Mouse (Mus musculus) midbrain, embryonic 15.5 days (tissue): ENCODE data around the gene Tfr2. TPM values are rescaled to one million over a fixed set of nuclear protein-coding genes. Genes with fewer than 3 reads are reported as not detected.

Experiments
- ATAC-seq: fragments of 200-750 bp; cut with Nextera tagmentation; replicated peaks from 2 replicates; pipeline ENCODE4 v1.8.0; 2017; ENCODE audit warnings: moderate TSS enrichment
- H3K27ac ChIP-seq: fragments of 300-500 bp; sonication (generic); 2 replicates; pipeline ENCODE4 v1.5.1; 2015; ENCODE audit warnings: mild to moderate bottlenecking, inconsistent platforms
- H3K27me3 ChIP-seq: fragments of 300-500 bp; sonication (generic); replicated peaks from 2 replicates; pipeline ENCODE4 v1.6.1; 2015; ENCODE audit warnings: inconsistent platforms
- H3K36me3 ChIP-seq: fragments of 300-500 bp; sonication (generic); replicated peaks from 2 replicates; pipeline ENCODE4 v1.6.1; 2015; ENCODE audit warnings: inconsistent platforms
- H3K4me1 ChIP-seq: fragments of 300-500 bp; sonication (generic); 2 replicates; pipeline ENCODE4 v1.6.1; 2015; ENCODE audit warnings: inconsistent platforms
- H3K4me2 ChIP-seq: fragments of 300-500 bp; sonication (generic); 2 replicates; pipeline ENCODE4 v1.6.1; 2015; ENCODE audit warnings: inconsistent platforms, mild to moderate bottlenecking, moderate library complexity
- H3K4me3 ChIP-seq: fragments of 300-500 bp; sonication (generic); 2 replicates; pipeline ENCODE4 v1.5.1; 2015; ENCODE audit warnings: mild to moderate bottlenecking, inconsistent platforms
- H3K9ac ChIP-seq: fragments of 300-500 bp; sonication (generic); 2 replicates; pipeline ENCODE4 v1.6.1; 2015; ENCODE audit warnings: mild to moderate bottlenecking, inconsistent platforms
- H3K9me3 ChIP-seq: fragments of 300-500 bp; sonication (generic); 2 replicates; pipeline ENCODE4 v1.6.1; 2016; ENCODE audit warnings: inconsistent platforms
- WGBS: fragments of 180-500 bp; shearing (Covaris S2); methylation state at CpG from one replicate; pipeline ENCODE4 v1.1.7; 2015; ENCODE audit warnings: mixed read lengths; 5-methylcytosine and 5-hydroxymethylcytosine counted together
- polyA plus RNA-seq: library from polyadenylated mRNA; unstranded; fragments of >200 nt; fragmentation: Nextera tagmentation; extraction: Ambion mirVana; gene quantifications from 2 replicates; pipeline ENCODE4 v1.2.1, GENCODE M21; 2015

Tfr2 gene
- polyA plus RNA-seq, 1 experiment from 2014 or later, result 6.2 TPM

DNA sequence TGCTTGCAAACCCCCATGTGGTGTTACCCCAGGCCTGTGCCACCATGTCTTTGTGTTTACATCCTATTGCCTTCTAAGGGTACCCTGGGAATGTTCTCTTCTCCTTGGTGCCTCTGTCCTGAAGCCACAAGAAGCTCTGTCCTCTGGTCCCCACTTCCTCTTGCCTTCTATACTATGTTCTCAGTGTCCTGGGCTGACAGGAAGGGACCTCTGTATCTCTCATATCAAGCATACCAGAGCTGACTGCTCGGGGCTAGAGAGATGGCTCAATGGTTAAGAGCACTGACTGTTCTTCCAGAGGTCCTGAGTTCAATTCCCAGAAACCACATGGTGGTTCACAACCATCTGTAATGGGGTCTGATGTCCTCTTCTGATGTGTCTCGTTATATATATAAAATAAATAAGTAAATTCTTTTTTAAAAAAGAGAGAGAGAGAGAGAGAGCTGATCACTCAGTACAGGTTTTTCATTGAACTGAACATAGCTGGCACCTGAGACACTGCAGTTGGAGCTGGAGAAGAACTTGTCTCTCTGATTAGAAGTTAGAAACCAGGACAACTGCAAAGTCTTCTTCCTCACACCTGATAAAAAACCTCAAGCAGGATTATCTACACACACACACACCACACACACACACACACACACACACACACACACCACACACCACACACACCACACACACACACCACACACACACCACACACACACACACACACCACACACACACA lies 28.6 kb downstream of the Tfr2 start:
- no peak overlapping the region for H3K27ac ChIP-seq
- no peaks in the 10 kb centered on the region for H3K9me3 ChIP-seq
- no peak overlapping the region for H3K9ac ChIP-seq
- H3K36me3 ChIP-seq, result 0 out of 2 replicates have a peak, but pooled peaks cover 3% of the 10 kb centered on the region
- no peaks in the 10 kb centered on the region for H3K27me3 ChIP-seq
- H3K4me1 ChIP-seq, result peaks cover 33% of the 10 kb centered on the region
- no peak for ATAC-seq
- WGBS, result 82% methylated on average over 2 of the region's 2 CpGs
- H3K4me2 ChIP-seq, result no peak overlapping the region
- H3K4me3 ChIP-seq, result no peak overlapping the region

DNA sequence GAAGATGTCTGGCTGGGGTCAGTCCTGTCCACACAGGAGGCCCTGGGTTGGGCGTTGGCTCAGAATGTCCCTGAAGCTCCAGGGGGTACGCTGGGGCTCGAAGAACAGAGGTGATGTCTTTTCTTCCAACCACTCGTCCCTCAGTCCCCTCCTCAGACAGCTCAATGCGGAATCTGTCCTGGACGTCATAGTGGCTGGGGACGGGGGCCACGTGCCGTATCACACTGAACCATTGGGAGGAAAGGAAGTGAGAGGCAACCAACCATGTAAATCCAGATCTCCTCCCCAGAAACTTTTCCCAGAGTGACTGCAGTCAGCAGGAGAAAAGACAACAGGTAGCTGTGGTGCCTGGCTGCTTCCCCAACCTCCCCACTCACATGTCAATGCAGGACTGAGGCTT lies 30.0 kb downstream of the Tfr2 start:
- Histone ChIP-seq H3K27me3 (no peaks in the 10 kb centered on the region), H3K4me3 (peak overlapping the region; percentile 78), H3K27ac (no peak overlapping the region), H3K4me1 (peaks cover 33% of the 10 kb centered on the region), H3K36me3 (0 out of 2 replicates have a peak, but pooled peaks cover 3% of the 10 kb centered on the region), H3K9me3 (no peaks in the 10 kb centered on the region), H3K4me2 (peak overlapping the region; percentile 95), H3K9ac (peak overlapping the region; percentile 95)
- WGBS, result 53% methylated on average over 9 of the region's 9 CpGs
- no peak for ATAC-seq

DNA sequence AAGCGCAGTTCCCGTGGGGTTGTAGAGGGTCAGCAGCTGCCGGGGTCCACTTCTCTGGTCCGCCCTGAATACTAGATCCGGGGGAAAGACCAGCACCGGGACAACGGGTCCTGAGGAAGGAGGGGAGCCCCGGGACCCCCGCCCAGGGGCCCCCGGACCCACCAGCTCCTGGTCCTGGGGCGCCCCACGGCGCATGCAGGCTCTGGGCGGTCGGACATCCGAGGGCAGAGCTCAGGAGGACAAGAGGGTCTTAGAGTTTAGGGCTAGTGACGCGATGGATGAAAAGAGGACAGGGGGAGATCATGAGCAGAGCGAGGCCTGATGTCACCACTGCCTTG lies 30.6 kb downstream of the Tfr2 start:
- 2% methylated on average over 19 of the region's 19 CpGs for WGBS
- Histone ChIP-seq H3K4me1 (peaks cover 33% of the 10 kb centered on the region), H3K27ac (peak overlapping the region; percentile 89), H3K9ac (peak overlapping the region; percentile 95), H3K36me3 (0 out of 2 replicates have a peak, but pooled peaks cover 3% of the 10 kb centered on the region), H3K27me3 (no peaks in the 10 kb centered on the region), H3K4me3 (peak overlapping the region; percentile 78), H3K9me3 (no peaks in the 10 kb centered on the region), H3K4me2 (peak overlapping the region; percentile 95)
- ATAC-seq, result no peak; the same call in none of the 2 replicates

DNA sequence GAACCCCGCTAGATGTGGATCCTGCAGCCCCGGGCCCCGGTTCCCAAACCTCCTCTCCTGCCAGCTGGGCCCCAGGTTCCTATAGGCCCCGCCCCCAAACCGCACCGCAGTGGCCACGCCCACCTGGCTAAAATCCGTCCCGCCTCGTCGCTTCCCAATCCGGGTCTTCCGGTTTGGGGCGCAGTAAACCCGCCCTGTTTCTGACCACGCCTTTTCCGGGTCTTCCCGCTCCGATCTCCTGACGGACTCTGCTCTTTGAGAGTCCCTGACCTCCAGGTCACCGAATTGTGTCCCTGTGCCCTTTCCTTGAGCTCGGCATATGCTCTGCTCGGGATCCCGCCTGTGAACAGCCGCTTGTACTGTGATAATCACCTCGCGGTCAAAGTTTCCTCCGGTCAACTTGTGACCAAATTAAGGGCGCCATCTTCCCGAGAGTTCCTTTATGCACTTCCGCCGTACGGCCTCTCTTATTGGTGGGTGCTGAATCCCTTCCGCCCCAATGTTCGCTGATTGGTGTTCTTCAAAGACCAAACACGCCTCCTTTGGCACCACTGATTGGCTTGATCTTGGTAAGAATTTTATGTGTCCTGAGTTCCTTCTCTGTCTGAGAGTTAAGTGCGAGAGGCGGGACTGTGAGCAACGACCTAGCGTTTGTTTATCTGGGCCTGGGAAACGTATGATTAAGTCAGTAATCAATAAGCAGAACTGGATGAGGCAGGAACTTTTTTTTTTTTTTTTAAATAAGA lies 31.2 kb downstream of the Tfr2 start, which contains the start of gene Mospd3:
TSS of gene Mospd3 (minus strand) at position 440 of the 746 bp plus-strand sequence.
- H3K9ac ChIP-seq, result peak within 1 kb of the TSS; percentile 95
- peak within 1 kb of the TSS; percentile 78 for H3K4me3 ChIP-seq
- no peaks in the 10 kb centered on the region for H3K9me3 ChIP-seq
- peak within 1 kb of the TSS; percentile 89 for H3K27ac ChIP-seq
- peak; percentile 95 for ATAC-seq
- WGBS, result under 1% methylated on average over 41 of the region's 41 CpGs
- H3K4me1 ChIP-seq, result peaks cover 33% of the 10 kb centered on the region
- H3K4me2 ChIP-seq, result peak within 1 kb of the TSS; percentile 95
- H3K27me3 ChIP-seq, result no peaks in the 10 kb centered on the region
- 0 out of 2 replicates have a peak, but pooled peaks cover 3% of the 10 kb centered on the region for H3K36me3 ChIP-seq

DNA sequence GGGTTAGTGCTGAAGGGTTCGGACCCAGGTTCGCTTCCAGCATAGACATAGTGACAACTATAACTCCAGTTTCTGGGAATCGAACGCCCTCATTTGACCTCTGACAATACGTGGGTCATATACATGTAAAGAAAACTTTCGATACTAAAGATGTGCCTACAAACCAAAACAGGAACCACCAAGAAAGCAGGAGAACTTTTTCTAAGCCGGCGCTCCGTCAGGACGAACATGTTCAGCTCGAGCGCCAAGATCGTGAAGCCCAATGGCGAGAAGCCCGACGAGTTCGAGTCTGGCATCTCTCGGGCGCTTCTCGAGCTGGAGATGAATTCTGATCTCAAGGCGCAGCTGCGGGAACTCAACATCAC lies 31.7 kb downstream of the Tfr2 start:
- Histone ChIP-seq H3K4me1 (peaks cover 33% of the 10 kb centered on the region), H3K27ac (peak overlapping the region; percentile 20; the same call in 1 of the 2 replicates), H3K9ac (peak overlapping the region; percentile 41), H3K4me2 (peak overlapping the region; percentile 95), H3K9me3 (no peaks in the 10 kb centered on the region), H3K4me3 (peak overlapping the region; percentile 78), H3K36me3 (0 out of 2 replicates have a peak, but pooled peaks cover 3% of the 10 kb centered on the region), H3K27me3 (no peaks in the 10 kb centered on the region)
- 1% methylated on average over 22 of the region's 22 CpGs for WGBS
- no peak for ATAC-seq

DNA sequence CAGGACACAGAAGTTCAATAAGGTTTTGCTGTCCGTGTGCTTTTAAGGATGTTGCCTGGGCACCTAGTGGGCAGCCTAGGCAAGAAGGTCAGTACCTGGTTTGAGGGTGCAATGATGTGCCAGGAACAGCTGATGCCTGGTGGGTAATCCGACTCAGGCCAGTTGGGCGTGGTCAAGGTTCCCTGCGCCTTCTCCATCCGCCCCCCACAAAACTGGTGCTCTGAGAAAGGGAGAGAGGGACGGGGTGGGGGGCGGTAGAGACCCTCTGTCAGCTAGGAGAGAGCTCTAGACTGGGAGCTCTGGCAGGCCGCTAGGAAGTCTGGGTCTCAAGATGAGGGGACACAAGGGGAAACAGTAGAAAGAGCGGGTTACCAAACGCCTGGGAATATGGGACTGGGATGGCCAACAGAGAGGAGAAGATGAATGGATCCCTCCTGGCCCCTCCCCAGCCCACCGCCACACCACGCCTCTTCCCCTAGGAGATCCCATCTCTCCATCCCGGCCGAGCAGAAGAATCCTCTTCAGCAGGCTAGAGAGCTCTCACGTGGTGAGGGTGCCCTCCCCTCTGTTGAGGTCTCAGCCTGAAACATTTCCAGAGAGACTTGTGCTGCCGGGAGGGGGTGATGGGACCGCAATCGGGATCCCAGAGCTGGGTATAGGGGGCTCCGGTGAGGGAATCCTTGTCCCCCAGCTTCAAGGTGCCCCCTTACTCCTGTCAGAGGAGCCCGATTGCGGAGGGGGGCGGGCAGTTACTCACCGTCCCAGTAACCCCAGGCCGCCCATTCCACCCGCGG lies 38.4 kb downstream of the Tfr2 start:
- no peaks in the 10 kb centered on the region; the same call in 1 of the 2 replicates for H3K27me3 ChIP-seq
- H3K4me2 ChIP-seq, result peak overlapping the region; percentile 31
- no peak for ATAC-seq
- H3K27ac ChIP-seq, result no peak overlapping the region
- H3K36me3 ChIP-seq, result no peaks in the 10 kb centered on the region
- 12% methylated on average over 26 of the region's 26 CpGs for WGBS
- peaks cover 12% of the 10 kb centered on the region; the same call in 1 of the 2 replicates for H3K4me1 ChIP-seq
- no peaks in the 10 kb centered on the region for H3K9me3 ChIP-seq
- peak overlapping the region; percentile 10; the same call in 1 of the 2 replicates for H3K4me3 ChIP-seq
- 0 out of 2 replicates have a peak overlapping the region, but pooled peaks have one; percentile 16 for H3K9ac ChIP-seq

DNA sequence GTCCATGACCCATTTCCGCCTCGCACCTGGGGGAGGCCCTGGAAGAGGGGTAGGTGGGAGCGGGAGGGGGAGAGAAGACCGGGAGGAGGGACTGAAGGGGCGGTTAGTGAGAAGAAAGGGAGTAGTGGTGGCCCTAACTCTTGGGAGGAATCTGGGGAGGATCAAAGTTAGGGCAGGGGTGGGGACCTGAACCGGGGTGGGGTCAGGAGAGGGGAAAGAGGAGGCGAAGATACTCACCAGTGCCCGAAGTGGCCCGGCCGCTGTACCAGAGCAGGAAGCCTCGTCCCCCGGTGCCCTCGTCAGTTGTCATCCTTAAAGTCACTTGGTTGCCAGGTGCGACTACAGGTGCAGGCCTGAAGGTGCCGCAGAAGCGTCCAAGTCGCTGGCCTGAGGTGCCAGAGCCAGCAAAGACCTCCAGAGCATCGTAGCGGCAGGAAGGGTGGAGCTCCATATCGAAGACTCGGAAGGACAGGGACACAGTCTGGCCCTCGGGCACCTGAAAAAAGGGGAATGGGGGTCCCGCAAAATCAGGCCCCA lies 39.1 kb downstream of the Tfr2 start:
- no peak overlapping the region for H3K9ac ChIP-seq
- peak overlapping the region; percentile 31 for H3K4me2 ChIP-seq
- no peaks in the 10 kb centered on the region for H3K36me3 ChIP-seq
- peaks cover 12% of the 10 kb centered on the region; the same call in 1 of the 2 replicates for H3K4me1 ChIP-seq
- no peak for ATAC-seq
- H3K4me3 ChIP-seq, result peak overlapping the region; percentile 10; the same call in 1 of the 2 replicates
- WGBS, result 24% methylated on average over 22 of the region's 23 CpGs
- H3K9me3 ChIP-seq, result no peaks in the 10 kb centered on the region
- H3K27me3 ChIP-seq, result no peaks in the 10 kb centered on the region; the same call in 1 of the 2 replicates
- H3K27ac ChIP-seq, result no peak overlapping the region

DNA sequence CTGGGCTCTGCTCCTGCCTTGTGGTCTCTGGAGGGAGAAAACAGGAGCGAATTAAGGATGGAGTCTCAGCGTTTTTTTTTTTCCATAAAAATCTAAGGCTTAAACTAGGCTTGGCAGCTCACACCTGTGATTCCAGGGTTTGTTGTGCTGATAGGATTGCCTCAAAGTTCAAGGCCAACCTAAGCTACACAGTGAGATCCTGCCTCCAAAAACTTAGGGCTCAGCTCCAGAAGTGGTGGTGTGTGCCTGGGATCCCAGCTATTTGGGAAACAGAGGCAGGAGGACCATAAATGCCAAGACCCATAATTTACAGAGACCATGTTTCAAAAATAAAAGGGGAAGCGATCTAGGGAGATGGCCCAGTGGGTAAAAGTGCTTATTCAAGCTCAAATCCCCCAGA lies 39.7 kb downstream of the Tfr2 start:
- Histone ChIP-seq H3K4me1 (peaks cover 12% of the 10 kb centered on the region; the same call in 1 of the 2 replicates), H3K4me3 (no peak overlapping the region), H3K9me3 (no peaks in the 10 kb centered on the region), H3K9ac (no peak overlapping the region), H3K27me3 (no peaks in the 10 kb centered on the region; the same call in 1 of the 2 replicates), H3K27ac (no peak overlapping the region), H3K36me3 (no peaks in the 10 kb centered on the region), H3K4me2 (no peak overlapping the region)
- 72% methylated on average over 3 of the region's 3 CpGs for WGBS
- ATAC-seq, result no peak

DNA sequence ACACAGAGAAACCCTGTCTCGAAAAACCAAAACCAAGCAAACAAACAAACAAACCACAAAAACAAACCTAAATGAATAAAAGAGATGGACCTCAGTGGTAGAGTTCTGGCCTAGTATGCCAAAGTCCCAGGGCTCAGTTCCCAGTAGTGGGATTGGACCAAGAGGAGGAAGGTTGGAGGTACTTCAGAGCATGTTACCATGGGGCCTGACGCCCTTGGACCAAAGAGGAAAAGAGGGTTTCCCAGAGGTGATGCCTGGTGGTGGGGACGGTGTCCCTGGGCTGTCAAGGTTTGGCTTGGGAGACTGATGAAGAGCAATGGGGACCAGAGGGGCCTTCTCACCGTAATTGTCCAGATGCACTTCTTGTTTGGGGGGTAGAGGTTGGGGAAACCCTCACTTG lies 40.4 kb downstream of the Tfr2 start:
- Histone ChIP-seq H3K36me3 (no peaks in the 10 kb centered on the region), H3K27ac (no peak overlapping the region), H3K4me1 (peaks cover 12% of the 10 kb centered on the region; the same call in 1 of the 2 replicates), H3K9ac (no peak overlapping the region), H3K27me3 (no peaks in the 10 kb centered on the region; the same call in 1 of the 2 replicates), H3K4me3 (no peak overlapping the region), H3K4me2 (no peak overlapping the region), H3K9me3 (no peaks in the 10 kb centered on the region)
- 79% methylated on average over 4 of the region's 4 CpGs for WGBS
- no peak for ATAC-seq

DNA sequence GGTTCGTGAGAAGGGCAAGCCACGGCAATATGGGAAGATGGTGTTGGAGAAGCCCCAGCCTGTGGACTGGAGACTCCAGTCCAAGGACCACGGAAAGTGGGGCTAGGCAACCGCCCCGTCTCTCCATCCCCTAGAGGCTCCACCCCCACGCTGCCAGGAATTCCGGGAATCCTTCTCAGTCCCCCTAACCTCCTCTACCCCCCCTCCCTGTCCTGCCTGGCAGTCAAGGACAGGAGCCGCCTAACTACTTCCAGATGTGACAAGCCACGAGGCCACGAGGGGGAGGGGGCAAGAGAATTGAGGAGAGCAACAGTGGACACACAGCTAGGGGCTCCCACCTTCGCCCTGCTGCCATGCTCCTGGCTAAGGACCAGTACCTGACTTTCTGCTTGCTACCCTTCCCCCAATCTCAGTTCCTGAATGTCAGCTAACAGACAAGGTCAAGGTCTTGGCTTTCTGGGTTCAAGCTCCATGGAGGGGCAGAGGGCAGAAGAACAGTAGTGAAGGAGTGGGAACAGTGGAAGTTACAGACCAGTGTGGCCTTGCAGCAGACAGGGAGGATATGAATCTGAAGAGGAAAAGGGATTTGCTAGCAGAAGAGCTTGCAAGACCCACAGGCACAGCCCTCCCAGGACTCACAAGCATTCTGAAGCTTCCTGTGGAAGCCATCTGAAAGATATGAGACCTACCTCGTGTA lies 41.1 kb downstream of the Tfr2 start:
- Histone ChIP-seq H3K27ac (no peak overlapping the region), H3K4me2 (no peak overlapping the region), H3K9me3 (no peaks in the 10 kb centered on the region), H3K36me3 (no peaks in the 10 kb centered on the region), H3K9ac (no peak overlapping the region), H3K27me3 (no peaks in the 10 kb centered on the region; the same call in 1 of the 2 replicates), H3K4me3 (no peak overlapping the region), H3K4me1 (peaks cover 12% of the 10 kb centered on the region; the same call in 1 of the 2 replicates)
- 17% methylated on average over 12 of the region's 12 CpGs for WGBS
- no peak for ATAC-seq

DNA sequence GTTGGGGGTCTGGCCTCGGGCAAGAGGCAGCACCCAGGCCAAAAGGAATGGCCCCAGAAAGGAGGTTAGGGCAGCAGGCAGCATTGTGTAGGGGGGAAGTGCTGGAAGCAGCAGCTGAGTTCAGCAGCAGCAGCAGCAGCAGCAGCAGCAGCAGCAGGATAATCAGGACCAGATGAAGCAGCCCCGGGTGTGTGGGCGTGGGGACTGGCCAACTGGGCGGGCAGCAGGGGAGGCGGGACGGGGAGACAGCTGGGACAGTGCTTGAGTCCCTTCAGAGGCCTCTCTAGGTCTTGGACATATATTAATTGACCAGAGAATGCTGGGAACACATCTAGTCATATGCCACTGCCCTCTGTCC lies 41.6 kb downstream of the Tfr2 start:
- Histone ChIP-seq H3K4me3 (no peak overlapping the region), H3K9me3 (no peaks in the 10 kb centered on the region), H3K36me3 (no peaks in the 10 kb centered on the region), H3K4me2 (no peak overlapping the region), H3K9ac (no peak overlapping the region), H3K27me3 (no peaks in the 10 kb centered on the region; the same call in 1 of the 2 replicates), H3K27ac (no peak overlapping the region), H3K4me1 (peaks cover 12% of the 10 kb centered on the region; the same call in 1 of the 2 replicates)
- 27% methylated on average over 6 of the region's 6 CpGs for WGBS
- no peak for ATAC-seq
